Mouse (Mus musculus): Measurements from ENCODE around the gene Immp2l.

Gene Immp2l

GRCm38 (mm10) chr12:41878493-41878892 lies 854.6 kb downstream of the Immp2l start:
- no peak for DNase-seq

DNA sequence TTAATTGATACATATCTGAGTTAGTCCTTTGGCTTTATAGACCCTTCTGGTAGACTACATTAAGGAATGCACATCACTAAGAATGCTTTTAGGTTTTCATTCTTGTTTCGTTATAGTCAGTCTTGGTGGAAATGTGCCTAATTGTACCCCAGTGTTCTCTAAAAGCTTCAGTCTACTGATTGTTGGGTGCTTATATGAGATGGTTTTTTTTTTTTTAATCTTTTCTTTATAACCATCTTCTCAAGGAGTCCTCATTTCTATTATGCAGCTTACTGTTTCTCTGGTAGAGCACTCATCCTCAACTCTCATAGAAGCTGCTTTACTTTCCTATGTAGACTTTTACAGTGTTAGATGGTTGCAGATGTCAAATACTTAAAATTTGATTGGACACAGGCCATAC lies 855.1 kb downstream of the Immp2l start:
- no peak for DNase-seq

DNA sequence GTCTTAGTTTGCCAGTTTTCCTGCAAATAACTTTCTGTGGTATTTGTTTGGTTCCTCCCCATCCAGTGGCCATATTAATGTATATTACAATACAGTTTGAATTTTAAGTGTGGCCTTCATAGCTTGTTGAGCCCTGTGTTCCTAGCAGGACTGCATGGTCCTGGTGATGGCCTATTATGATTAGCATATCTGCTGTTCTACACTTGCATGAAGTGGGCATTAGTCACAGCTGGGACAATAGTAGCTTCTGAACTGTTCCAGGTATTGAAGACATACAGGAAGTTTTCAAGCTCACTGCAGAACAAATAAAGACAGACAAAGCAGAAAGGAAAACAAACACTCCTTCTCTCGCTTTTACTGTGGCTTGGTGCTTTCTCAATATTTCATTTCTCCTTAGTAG lies 855.5 kb downstream of the Immp2l start:
- no peak for DNase-seq

DNA sequence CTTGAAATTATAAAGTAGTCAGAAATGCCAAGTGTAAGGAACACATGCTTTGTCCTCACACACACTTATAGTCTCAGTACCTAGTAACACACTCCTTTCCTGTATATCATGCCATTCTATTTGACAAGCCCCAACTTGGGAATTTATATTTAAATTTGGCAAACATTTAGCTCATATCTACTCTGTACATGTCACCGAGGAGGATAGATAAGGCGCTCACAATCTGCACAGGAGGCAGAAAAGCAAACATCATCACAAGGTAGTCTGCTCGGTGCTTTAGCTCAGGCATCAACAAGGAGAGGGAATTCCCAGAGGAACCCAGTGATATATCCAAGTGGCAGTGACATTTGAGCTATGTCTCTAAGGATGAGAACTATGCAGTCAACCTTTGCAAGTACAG lies 856.9 kb downstream of the Immp2l start:
- DNase-seq, result no peak

GRCm38 (mm10) chr12:41908011-41908410 lies 884.1 kb downstream of the Immp2l start:
- DNase-seq, result no peak

DNA sequence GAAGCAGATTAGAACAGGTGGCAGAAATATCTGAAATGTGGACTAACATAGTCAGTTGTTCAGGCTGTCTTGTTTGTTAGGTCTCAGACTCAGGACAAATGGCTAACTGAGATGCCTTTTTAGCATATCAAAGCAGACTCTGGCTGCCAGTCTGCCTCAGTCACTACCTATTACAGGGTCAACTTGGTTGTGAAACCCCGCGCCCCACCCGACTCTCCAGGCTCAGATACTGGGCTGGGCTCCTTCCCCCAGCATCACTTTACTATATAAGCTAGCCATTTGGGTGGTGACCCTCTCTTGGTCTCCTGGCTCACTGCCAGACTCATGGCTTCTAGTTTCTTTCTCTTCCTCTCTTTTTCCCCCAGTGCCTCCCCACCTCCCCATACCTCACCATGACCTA lies 887.7 kb downstream of the Immp2l start:
- no peak for DNase-seq

GRCm38 (mm10) chr12:41937751-41938150 lies 913.9 kb downstream of the Immp2l start:
- DNase-seq, result no peak

DNA sequence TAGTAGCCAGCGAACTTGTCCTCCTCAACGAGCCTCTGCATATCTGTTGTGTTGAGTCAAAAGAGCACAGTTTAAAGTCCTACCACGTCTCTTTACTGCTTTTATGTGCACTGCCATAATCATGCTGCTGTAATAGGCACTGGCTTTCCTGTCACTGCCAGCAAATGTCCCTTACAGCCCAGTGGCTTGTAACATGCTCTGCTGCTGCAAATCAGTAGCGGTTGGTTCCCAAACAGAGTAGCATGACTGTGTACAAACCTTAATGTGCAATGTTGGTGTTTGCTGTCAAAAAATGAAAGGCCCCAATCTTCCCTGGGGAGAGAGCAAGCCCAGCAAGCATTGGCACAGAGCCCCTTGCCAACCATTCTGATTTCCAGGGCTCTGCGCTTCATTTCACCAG lies 918.0 kb downstream of the Immp2l start:
- no peak for DNase-seq

DNA sequence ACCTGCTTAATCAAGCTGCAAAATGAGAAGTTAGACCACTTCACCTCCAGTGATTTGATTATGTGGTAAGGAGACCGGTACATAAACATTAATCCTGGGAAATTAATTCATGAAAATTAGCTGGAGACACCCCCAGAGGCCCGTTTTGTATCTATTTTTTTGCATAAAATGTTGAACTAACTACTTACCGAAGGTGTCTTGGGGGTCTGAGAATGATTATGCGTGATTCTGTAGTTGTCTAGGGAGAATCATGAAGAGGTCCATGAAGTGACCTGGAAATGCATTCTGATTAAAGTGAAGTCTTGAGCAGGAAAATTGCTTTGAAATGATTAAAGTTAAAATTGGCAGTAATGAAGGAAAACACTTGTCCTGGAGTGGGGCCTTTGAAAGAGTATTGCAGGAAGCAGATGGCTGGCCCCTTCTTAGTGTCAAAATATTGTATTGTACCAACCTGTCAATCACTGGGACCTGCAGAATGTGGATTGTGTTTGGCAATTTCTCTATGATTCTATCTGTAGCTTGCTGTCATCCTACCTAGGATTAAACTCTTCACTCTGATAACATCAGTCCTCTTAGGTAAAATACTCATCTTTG lies 920.3 kb downstream of the Immp2l start:
- no peak for DNase-seq

DNA sequence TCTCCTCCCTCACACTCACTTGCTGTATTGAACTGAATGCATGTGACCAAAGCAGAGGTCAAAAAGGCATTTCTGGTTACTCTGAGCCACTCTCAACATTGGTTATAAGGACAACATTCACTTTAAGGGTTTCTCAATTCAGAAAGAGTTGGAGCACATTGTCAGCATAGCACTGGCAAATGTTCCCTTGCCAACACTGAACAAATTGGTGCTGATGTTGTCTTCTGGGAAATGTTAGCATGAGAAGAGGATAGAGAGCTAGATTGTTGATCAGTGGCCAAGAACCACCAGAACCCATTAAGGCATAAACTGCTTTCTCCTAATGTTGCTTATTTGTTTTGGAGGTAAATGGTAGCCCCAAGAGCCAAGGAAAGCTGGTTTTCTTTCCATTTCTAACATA lies 922.6 kb downstream of the Immp2l start:
- DNase-seq, result no peak

DNA sequence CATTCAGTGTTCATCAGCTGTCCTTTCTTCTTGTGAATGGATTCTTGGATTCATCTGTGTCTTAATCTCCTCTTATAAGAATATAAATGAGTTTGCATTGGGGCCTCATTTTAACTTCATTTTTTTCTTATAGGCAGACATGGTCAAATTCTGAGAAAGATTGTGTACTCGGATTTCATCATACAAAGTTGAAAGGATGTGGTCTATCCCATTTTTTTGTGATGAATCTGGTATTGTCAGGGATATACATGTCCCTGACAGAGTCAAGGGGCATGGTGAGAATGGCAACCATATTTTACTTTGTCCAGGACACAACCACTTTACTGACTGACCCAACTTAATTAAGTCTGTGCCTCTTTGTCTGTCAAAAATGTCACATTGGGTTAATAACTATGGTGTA lies 925.5 kb downstream of the Immp2l start:
- DNase-seq, result no peak

DNA sequence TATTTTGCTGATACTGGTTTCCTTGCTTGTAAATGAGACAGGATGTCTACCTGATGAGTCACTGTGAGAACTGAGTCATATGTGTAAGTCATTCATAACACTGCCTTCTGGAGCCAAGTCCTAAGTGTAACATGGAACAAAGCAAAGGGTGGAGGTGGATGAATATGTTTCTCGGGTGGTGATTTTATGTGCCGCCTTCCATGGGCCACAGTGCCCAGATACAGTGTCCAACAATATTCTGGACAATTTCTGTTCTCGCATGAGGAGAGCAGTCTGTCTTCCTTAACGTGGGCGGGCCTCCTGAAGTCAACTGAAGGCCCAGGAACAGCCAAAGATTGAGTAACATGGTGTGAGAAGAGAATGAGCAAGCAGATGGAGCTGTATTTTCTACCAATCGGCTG lies 926.0 kb downstream of the Immp2l start:
- DNase-seq, result no peak

- DNase-seq, result no peak
Observed at GRCm38 (mm10) chr12:41950726-41951125, 926.8 kb downstream of the Immp2l start.

GRCm38 (mm10) chr12:41961038-41961437 lies 937.1 kb downstream of the Immp2l start:
- no peak for DNase-seq

DNA sequence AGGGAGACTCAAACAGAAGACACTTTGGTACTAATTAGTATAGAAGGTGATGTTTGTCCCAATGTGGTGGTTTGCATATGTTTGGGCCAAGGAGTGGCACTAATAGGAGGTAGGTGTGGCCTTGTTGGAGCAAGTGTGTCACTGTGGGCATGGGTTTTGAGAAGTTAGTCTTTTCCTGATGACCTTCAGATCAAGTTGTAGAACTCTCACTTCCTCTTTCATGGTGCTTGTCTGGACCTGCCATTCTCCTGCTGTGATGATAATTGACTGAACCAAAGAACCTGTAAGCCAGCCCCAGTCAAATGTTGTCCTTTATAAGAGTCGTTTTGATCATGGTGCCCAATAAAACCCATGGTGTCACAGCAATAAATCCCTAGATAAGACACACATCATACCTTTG lies 967.5 kb downstream of the Immp2l start:
- DNase-seq, result no peak
